Mouse (Mus musculus): ENCODE results near the gene Sapcd2.
"Not testable (repeated sequence)": the region's sequence is repeated elsewhere in the genome, so short reads cannot be mapped to it uniquely, and the experiment has no call there.

Sapcd2 gene

DNA sequence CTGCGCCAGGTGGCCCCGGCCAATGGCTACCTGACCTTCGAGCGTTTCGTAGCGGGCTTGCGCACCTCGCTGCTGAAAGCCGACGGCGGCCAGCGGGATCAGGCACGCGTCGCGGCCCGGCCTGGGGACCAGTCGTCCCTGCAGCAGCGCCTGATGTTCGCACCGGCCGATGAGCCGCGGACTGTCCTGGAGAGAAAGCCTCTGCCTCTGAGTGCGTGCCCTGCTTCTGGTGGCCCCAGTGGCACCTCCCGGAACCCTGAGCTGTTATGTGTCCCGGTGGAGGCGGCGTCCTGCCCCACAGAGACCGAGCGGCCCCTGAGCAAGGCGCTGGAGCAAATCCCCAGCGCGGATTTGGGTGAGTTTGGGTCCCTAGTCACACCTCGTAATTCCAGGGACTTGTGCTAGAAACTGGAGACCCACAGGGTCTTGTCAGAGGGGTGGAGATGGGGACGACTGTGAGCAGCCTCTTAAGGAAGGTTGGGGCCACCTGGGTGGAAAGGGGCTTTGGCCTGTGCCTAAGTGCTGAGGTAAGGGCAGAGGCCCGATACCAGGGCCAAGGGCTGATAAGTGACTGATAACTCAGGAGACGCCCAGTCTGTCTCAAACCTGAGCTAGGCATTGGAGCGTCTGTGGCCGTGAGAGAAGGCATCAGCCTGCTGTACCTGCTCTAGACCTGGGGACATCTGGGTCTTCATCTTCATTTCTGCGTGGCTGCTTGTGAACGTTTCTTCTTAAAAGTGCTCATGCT lies 697 bp downstream of the Sapcd2 start:
- DNase-seq (ENCODE audit: extremely low spot score, low read depth, low spot score): no peak

DNA sequence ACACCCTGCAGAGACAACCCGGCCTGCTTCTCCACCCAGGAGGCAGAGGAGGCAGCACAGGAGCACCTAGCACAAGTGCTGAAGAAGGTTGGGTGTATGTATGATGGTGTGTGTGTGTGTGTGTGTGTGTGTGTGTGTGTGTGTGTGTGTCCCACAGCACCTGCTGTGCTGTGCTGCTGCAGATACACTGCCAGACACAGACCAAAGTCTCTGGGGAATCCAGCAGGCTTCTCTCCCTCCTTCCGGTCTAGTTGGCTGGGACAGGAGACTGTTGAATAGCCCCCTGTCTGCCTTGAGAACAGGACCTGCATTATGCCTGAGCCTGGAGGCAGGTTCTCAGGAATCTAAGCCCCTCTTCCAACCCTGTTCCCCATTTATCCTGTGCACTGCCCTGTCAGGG lies 1.3 kb downstream of the Sapcd2 start:
- DNase-seq (ENCODE audit: extremely low spot score, low read depth, low spot score): no peak

DNA sequence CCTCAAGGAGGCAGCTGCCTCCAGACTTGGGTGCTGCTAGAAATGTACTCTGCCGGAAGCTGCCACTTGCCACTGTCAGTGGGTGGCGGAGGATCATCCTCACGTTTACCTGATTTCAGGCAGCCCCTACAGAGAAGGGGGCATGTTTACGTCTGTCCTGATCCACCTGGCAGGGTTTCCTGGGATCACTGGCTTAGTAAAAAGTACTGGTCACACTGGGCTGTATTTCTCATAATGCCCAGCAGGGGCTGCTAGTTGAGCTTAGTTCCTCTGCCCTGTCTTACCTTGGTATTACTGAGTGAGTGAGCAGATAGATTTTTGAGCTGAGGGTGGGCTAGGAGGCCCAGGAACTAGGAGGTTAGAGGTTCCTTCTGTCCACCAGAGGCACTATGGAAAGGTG lies 4.5 kb downstream of the Sapcd2 start:
- DNase-seq (ENCODE audit: extremely low spot score, low read depth, low spot score): no peak

DNA sequence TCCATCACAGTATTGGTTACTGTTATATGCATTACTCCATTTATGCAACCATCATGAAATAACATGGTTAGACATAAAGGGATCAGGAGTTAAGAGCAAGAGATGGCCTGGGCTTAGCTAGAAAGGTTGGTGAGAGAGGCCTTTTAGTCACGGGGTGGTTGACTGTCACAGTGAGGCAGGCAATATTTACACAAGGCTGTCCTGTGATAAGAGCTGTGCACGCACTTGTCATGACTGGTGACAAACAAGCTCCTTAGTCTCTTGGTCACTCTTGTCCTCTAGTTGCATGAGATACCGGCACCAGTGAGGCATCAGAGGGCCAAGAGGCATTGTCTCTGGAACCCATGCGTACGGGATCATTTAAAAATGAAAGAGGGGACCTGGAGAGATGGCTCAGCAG lies 12.4 kb downstream of the Sapcd2 start:
- DNase-seq (ENCODE audit: extremely low spot score, low read depth, low spot score): no peak

DNA sequence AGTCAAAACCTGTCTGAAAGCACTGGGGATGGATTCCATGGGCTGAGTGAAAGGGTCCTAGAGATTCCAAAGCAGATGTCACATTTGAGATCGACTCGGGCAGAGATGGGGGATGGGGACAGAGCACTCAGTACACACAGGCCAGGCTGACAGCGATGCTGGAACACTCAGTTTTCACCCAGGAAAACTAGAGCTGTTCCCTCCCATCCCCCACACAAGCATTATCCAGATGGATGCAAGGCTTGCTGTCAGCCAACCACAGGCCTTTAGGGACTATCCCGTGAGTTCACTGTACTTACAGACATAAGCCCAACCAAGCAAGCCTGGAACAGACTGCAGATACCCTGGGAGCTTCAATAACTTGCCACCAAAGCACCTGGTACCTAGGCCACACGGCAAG lies 19.1 kb downstream of the Sapcd2 start:
- no peak for DNase-seq (ENCODE audit: extremely low spot score, low read depth, low spot score)

DNA sequence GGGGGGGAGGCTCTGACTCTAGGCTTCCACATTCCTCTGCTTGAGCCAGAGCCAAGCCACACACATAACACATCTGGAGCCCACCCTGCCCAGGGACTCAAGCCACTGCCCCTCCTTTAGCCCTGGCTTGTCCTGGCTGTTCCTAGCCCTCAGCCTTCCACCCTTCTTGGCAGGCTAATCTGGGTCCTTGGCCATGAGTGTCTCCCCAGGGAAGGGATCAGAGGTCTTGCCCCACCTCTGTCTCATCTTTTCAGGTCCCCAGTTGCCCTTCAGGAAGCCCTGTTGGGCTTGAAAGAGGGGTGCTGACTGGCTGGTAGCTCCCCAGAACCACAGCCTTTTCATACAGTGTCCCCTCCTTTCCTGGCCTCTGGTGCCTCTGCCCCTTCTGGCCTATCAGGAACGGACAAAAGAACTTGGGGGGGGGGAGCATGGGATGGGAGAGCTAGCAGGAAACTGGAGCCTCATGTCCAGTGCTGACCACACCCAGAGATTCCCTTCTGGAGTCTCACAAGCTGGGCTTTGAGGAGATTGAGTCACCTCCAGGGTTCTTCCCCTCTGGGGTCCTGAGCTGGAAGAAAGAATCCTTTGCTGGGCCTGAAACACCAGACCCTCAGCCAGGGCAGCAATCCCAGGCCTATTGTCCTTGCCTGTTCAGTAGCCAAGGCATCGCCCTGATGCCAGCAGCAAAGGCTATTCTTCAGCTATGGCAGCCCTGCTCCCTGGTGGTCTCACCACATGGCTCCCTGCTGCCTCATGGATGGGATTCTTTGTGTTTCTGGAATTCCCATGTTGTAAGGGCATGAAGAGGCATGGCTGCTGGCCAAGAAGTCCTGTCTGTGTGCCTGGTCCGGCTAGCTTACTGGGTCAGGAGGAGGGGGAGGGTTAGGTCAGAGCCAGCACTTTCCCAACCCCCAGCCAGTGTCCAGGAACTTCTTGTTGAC lies 22.4 kb downstream of the Sapcd2 start:
- DNase-seq (ENCODE audit: extremely low spot score, low read depth, low spot score): no peak

DNA sequence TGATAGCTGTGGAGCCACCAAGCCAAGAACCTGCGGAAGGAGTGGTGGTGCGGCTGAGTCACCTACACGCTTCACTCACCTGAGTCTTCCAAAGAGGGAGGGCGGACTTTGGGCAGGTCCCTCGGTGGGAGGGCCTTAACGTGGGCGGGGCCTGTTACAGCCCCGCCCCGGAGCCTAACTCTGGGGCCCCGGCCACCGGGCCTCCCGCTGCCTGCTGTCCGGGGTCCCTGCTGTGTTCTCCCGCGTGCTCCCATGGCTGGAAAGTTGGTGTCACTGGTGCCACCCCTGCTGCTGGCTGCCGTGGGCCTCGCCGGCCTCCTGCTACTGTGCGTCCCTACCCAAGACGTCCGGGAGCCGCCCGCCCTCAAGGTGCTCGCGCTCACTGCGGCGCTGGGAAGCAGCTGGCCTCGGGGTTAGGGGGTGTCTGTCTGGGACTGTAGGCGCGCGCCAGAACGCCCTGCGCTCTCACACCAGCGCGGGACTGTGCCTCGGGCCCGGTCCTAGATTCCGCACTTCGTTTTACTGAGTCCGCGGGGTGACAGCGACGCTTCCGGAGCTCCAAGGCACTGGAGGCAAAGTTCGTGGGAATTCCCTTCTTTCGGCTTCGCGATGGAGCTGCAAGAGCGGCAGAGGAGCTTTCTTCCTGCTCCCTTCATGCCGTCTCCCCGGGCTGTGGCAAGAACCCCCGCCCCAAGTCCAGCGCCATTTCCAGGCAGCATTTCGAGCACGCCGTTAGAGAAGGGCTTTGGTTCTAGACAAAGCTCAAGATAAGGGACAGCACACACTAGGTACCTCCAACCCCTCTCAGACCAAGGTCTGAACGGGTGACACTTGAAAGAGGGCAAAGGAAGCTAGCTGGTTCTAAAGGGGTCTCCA lies 23.8 kb downstream of the Sapcd2 start, which contains the start of gene Entpd2:
Entpd2 (plus strand) TSS at position 154 of the 876 bp plus-strand sequence.
- no peak for DNase-seq (ENCODE audit: extremely low spot score, low read depth, low spot score)

DNA sequence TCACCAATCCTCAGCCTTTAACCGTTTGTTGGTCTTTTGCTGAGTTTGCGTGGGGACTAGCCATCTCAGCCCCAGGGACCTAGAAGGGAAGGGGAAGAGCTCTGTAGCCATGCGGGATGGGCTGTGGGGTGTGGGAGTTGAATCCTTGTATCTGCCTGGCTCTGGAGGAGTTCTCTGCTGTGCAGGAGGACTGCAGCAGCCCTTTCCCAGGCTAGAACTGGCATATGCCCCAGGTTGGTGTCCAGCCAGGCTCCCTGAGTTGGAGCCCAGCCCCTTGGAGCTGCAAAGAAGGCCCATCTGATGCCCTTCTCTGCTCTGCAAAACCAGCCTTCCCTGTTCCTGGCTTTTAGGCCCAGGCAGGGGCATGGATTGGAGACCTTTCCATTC lies 24.5 kb downstream of the Sapcd2 start:
- no peak for DNase-seq (ENCODE audit: extremely low spot score, low read depth, low spot score)

DNA sequence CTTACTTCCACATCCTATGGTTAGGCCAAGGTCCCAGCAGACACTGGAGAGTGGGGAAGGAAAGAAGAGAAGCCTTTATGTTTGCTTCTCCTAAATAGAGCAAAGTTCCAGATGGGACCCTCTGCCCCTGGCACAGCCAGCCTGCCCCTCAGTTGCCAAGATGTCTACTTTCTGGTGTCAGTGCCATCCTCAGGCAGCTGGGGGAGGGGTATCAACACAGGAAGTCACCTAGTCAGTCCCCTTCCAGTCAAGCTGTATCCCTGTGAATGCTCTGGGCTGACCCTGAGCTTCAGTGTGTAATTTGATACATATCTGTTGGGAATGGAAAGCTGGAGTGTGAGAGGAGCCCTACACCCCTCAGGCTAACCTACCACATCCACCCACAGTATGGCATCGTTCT lies 24.9 kb downstream of the Sapcd2 start:
- no peak for DNase-seq (ENCODE audit: extremely low spot score, low read depth, low spot score)

DNA sequence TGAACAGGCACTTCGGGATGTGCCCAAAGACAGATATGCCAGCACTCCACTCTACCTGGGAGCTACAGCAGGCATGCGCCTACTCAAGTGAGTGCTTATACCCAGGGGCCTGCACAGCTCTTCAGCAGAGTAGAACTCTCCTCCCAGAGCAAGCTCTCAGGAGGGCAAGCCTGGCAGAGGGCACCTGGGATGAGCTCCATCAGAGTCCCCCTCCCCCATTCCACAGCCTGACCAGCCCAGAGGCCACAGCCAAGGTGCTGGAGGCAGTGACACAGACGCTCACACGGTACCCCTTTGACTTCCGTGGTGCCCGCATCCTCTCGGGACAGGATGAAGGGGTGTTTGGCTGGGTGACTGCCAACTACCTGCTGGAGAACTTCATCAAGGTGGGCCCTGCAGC lies 25.9 kb downstream of the Sapcd2 start:
- DNase-seq (ENCODE audit: extremely low spot score, low read depth, low spot score): no peak

DNA sequence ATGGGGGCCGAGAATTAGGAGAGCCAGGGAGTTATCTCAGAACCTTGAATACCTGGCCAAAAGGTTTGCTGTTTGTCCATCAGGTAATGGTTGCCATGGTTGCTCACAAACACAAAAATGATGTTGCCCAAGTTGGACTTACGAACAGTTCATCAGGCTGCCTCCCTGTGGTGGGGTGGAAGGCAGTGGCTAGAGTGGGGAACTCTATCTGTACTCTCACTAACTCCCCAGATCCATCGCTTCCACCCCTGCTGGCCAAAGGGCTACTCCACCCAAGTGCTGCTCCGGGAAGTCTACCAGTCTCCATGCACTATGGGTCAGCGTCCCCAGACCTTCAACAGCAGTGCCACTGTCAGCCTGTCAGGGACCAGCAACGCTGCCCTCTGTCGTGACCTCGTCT lies 26.9 kb downstream of the Sapcd2 start, which contains the start of gene Npdc1:
Npdc1 (plus strand) TSS at position 301 of the 400 bp plus-strand sequence.
- DNase-seq (ENCODE audit: extremely low spot score, low read depth, low spot score): no peak

DNA sequence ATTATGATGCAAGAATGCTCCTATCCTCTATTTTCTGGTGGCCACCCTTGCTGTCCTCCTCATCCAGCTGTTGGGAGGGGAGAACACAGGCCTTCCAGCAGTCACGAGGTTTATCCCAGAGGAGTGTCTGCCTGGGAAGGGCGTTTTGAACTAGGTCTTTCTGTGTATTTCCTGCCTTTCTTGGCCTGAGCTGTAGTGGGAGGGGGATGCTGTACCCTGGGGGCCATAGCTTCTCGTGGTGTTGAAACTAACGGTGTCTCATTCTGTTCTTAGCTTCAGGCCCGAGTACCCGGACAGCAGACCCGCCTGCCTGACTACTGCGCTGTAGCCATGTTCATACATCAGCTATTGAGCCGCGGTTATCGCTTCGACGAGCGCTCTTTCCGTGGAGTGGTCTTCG lies 28.2 kb downstream of the Sapcd2 start:
- DNase-seq (ENCODE audit: extremely low spot score, low read depth, low spot score): no peak

DNA sequence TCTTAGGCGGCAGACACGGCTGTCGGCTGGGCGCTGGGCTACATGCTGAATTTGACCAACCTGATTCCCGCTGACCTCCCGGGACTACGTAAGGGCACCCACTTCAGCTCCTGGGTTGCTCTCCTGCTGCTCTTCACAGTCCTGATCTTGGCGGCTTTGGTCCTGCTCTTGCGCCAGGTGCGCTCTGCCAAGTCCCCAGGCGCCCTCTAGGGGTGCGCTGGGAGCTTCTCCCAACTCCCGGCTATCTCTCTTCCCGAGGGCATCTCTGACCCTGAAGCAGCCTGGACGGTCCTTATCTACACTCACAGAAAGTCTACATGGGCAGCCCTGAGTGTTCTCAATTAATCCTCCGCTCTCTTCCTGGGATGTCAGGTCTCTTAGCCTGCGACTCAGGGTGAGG lies 28.6 kb downstream of the Sapcd2 start:
- no peak for DNase-seq (ENCODE audit: extremely low spot score, low read depth, low spot score)

DNA sequence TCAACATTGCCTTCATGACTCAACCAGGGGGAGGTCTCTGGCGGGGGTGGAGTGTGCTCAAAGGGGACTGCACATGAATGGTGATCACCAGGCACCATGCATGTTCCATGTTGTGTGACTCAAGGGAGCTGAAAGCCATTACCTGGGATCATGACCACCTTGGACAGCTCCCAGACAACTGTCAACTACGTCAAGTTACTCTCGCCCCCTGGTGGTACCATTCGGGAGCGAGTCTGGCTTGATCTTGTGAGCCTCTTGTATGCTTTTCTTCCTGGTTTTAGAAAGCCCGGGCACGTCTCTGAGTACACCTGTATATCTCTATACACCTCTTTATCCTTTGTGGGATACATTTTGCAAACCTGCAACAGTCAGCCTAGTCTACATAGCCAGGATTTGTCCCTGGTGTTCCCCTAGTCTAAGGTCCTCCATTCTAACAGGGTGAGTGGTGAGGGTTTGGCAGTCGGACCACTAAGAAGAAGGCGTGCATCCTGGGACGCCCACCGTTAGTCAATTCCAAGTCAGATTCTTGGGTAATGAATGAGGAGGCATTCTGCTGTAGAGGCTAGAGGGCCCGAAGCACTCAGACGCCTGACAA lies 30.4 kb downstream of the Sapcd2 start:
- DNase-seq (ENCODE audit: extremely low spot score, low read depth, low spot score): peak; percentile 83

DNA sequence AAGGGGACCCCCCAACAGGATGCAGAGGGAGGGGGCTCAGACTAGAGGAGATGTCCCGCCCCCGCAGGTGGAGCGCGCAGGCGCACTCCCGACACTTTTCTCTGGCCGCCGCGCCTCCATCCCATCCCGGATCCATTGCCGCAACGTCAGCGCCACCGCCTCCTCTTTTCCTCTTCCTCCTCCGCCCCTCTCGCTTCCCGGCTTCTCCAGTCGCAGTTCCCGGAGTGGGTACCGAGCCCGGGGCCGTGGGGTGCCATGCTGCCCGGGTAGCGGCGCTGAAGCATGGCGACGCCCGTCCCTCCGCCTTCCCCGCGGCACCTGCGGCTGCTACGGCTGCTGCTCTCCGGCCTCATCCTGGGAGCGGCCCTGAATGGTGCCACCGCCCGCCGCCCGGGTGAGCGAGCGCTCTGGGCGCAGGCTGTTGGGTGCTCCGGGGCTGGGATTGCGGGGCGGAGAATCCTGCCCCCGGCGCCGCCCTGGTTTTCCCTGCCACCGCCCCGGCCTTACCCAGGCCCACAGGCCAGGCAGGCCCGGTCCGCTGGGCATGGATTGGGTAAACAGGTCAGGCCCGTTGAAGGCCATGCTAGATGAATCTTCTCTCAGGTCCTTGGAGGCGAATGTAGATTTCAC lies 31.0 kb downstream of the Sapcd2 start:
- DNase-seq (ENCODE audit: extremely low spot score, low read depth, low spot score): no peak

DNA sequence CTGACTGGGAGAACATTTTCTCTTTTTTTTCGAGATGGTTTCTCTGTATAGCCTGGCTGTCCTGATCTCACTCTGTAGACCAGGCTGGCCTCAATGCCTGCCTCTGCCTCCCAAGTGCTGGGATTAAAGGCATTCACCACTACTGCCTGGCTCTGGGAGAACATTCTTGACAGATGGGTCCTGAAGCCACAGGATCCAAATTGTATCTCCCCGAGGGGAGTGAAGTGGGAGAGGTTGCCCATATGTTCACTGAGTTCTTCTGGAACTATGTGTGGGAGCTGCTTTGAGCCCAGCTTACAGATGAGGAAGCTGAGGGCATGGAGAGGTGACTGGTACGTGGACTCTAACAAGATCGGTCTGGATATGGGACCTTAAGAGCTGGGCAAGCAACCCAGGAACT lies 31.9 kb downstream of the Sapcd2 start:
- no peak for DNase-seq (ENCODE audit: extremely low spot score, low read depth, low spot score)

DNA sequence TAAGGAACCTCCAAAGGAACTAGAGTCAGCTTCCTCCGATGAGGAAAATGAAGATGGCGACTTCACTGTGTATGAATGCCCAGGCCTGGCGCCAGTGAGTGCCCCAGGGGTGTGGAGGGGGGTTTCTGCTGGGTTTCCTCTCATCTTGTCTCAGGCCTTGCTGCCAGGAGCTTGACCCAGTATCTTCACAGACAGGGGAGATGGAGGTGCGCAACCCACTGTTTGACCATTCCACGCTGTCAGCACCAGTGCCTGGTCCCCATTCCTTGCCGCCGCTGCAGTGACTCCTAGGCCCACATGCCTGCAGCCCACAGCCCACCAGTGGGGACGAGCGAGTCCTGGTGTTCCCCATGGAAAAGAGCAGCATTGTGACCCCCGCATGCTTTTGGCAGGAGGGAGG lies 36.8 kb downstream of the Sapcd2 start:
- no peak for DNase-seq (ENCODE audit: extremely low spot score, low read depth, low spot score)

DNA sequence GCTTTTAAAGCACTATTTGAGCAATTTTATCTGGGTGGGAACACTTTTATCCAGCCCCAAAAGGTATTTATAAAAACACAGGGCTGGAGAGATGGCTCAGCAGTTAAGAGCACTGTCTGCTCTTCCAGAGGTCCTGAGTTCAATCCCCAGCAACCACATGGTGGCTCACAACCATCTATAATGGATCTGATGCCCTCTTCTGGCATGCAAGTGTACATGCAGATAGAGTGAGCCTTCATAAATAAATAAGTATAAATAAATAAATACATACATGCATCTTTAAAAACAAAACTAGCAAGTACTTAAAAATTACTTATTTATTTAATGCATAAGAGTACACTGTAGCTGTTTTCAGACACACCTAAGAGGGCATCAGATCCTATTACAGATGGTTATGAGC lies 41.3 kb downstream of the Sapcd2 start:
- DNase-seq (ENCODE audit: extremely low spot score, low read depth, low spot score): not testable (repeated sequence)

DNA sequence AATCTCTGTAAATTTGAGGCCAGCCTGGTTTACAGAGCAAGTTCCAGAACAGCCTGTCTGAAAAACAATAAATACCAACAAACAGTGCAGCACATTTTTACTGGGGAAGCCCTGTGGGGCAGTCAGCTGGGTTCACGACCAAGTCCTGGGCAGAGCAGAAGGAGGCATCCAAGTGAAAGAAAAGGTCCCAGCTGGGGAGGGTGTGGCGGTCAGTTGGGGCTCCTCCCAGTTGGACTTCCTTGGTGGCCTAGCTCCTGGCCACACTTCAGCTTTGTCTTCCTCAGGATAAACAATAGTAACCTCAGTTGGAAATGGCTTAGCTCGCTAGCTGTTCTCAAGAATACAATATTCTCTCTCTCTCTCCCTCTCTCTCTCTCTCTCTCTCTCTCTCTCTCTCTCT lies 45.3 kb downstream of the Sapcd2 start:
- no peak for DNase-seq (ENCODE audit: extremely low spot score, low read depth, low spot score)

DNA sequence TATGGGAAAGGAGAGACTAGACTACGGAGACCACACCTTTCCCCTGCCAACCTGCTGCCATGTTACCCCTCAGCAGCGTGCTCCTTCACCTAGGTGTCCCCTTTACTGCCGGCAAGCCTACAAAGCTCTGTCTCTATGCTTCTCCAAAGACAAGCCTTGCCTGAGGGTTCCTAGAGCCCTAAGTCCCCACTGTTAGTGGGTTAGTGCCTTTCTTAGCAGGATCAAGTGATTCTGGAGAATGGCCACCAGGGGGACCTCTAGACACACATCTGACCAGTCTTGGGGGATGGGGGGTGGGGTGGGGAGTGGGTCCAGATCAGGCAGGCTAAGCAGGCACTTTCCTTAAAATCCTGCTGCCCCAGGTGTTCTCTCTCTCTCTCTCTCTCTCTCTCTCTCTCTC lies 49.8 kb downstream of the Sapcd2 start:
- peak; percentile 24 for DNase-seq (ENCODE audit: extremely low spot score, low read depth, low spot score)
